Mouse (Mus musculus) urinary bladder, postnatal 0 days (tissue): ENCODE results near the gene Cd19. TPM values are rescaled to one million over a fixed set of nuclear protein-coding genes. Genes with fewer than 3 reads are reported as not detected.

Experiments
- microRNA-seq: library from miRNA; unstranded; fragments of <30 nt; microRNA quantifications from one replicate; pipeline ENCODE4, GENCODE M21; 2016
- polyA plus RNA-seq: library from polyadenylated mRNA; unstranded; fragments of >200 nt; fragmentation: Nextera tagmentation; extraction: Ambion mirVana; gene quantifications from 2 replicates; pipeline ENCODE4 v1.2.1, GENCODE M21; 2015

Gene Cd19
- 0.35 TPM in 1 of 2 replicates, not detected in the other for polyA plus RNA-seq

GRCm38 (mm10) chr7:126414725-126415124 lies at the start of gene Cd19:
Gene Cd19, minus strand, starts transcription at chr7:126414889.

GRCm38 (mm10) chr7:126463004-126463403 lies 48.3 kb upstream of the Cd19 start, which contains the start of gene Atp2a1:
Gene Atp2a1, minus strand, starts transcription at chr7:126463108.

GRCm38 (mm10) chr7:126428631-126429502 lies 14.2 kb upstream of the Cd19 start, which contains the start of gene Rabep2:
Gene Rabep2, plus strand, starts transcription at chr7:126428759.

DNA sequence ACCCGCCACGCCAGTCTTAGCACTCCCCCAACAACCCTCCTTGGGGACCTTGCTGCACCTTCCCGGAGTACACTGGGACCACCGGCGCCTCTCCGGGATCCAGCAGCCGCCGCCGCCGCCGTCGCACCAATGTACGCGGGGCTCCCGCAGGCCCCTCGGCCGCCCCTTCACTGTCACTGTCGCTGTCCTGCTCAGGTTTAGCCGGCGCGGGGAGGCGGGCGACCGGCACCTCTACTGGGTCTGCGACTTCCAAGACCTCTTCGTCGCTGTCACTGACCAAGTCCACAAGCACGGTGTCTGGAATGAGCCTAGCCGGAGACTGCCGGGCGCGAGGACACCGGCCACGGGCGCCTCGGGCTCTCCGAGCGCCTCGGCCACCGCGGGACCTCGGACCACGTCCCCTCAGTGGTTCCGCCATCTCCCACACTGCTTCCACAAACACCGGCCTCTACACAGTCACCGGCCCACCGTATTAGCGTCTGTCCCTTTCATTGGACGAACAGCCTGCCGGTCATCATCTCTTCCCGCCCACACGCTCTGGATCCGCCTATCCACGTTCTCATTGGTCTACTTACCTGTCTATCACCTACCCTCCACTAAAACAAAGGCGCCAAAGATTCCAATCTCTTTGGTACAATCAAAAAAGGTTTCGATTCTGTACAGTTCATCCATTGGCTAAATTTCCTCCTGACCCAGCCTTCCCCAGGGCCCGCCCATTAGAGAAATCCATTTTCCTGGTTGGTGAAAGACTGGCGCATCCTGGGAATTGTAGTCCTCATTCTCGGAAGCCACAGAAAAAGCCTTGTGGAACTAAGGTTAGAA lies 18.2 kb downstream of the Cd19 start, which contains the start of gene Nfatc2ip:
Gene Nfatc2ip (minus strand): TSS at position 440 of the 822 bp plus-strand sequence.

GRCm38 (mm10) chr7:126377278-126378158 lies 37.2 kb downstream of the Cd19 start, which contains the start of gene Spns1:
Gene Spns1, minus strand, starts transcription at chr7:126377450.

DNA sequence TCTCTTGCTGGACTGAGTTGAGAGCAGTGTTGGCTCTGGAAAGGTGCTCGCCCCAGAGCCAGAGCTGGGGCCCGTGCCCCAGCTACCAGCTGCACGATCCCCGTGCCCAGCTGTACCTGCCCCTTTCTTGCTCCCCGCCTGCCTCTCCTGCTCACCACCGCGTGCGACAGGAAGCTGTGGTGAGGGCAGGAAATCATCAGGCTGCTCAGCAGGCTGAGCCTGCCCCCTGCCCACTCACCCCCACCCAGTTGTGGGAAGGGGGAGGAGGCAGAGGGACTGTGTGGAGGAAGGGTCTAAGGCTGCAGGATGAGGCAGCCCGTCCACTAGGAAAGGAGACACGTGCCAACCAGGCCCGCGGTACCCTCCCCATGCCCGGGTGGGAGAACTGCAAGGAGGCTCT lies 45.3 kb downstream of the Cd19 start, which contains the start of gene Lat:
Gene Lat (minus strand): TSS at position 178 of the 400 bp plus-strand sequence.

Small RNAs within 50 kb of the gene (microRNA-seq; reads per million reads assigned to microRNA genes)
- gene Mir7058: not detected

Other genes starting within 250 kb of the Cd19 start
- 19.8 and 21.4 TPM in 2 replicates for gene Xpo6, start 214.4 kb downstream of the Cd19 start, polyA plus RNA-seq
- 2.3 and 3.1 TPM in 2 replicates for gene Sbk1, start 142.3 kb downstream of the Cd19 start, polyA plus RNA-seq
- 0.48 and 1.0 TPM in 2 replicates for gene Lat, start 45.3 kb downstream of the Cd19 start, polyA plus RNA-seq
- gene Spns1, start 37.4 kb downstream of the Cd19 start, polyA plus RNA-seq: 28.0 and 30.0 TPM in 2 replicates
- 1.1 and 1.3 TPM in 2 replicates for gene Nfatc2ip, start 18.2 kb downstream of the Cd19 start, polyA plus RNA-seq
- gene Rabep2, start 13.9 kb upstream of the Cd19 start, polyA plus RNA-seq: 14.2 and 17.6 TPM in 2 replicates
- gene Atp2a1, start 48.2 kb upstream of the Cd19 start, polyA plus RNA-seq: 0.41 and 0.55 TPM in 2 replicates
- 23.0 and 23.6 TPM in 2 replicates for gene Sh2b1, start 60.5 kb upstream of the Cd19 start, polyA plus RNA-seq
- gene Tufm, start 72.5 kb upstream of the Cd19 start, polyA plus RNA-seq: 55.4 and 60.2 TPM in 2 replicates
- 23.0 and 25.2 TPM in 2 replicates for gene Atxn2l, start 88.5 kb upstream of the Cd19 start, polyA plus RNA-seq
- gene Eif3c, start 151.5 kb upstream of the Cd19 start, polyA plus RNA-seq: 152 and 161 TPM in 2 replicates
- gene Apobr, start 170.1 kb upstream of the Cd19 start, polyA plus RNA-seq: 2.1 and 3.6 TPM in 2 replicates
- gene Cln3, start 170.9 kb upstream of the Cd19 start, polyA plus RNA-seq: 17.2 and 19.0 TPM in 2 replicates
- not detected in 2 replicates for gene Il27, start 180.1 kb upstream of the Cd19 start, polyA plus RNA-seq
- gene Nupr1, start 216.0 kb upstream of the Cd19 start, polyA plus RNA-seq: 62.7 and 73.5 TPM in 2 replicates
- gene Sgf29, start 234.4 kb upstream of the Cd19 start, polyA plus RNA-seq: 24.1 and 28.7 TPM in 2 replicates